Mouse (Mus musculus): ENCODE results near the gene Gsto2. TPM values are rescaled to one million over a fixed set of nuclear protein-coding genes. Genes with fewer than 3 reads are reported as not detected.

The Gsto2 gene
- polyA plus RNA-seq, 1 experiment, result 8.8 TPM

- H3K4me1 ChIP-seq (ENCODE audit: control insufficient read depth, insufficient read depth, insufficient read length, low read length), result peaks cover 20% of the 10 kb centered on the region
- no peak overlapping the region for H3K27ac ChIP-seq (replicated peaks; ENCODE audit: low read depth, low read length)
- no peak overlapping the region for H3K4me3 ChIP-seq (ENCODE audit: insufficient read depth, low read depth, low read length)
Observed at GRCm38 (mm10) chr19:47900012-47900411, 34.7 kb downstream of the Gsto2 start.

DNA sequence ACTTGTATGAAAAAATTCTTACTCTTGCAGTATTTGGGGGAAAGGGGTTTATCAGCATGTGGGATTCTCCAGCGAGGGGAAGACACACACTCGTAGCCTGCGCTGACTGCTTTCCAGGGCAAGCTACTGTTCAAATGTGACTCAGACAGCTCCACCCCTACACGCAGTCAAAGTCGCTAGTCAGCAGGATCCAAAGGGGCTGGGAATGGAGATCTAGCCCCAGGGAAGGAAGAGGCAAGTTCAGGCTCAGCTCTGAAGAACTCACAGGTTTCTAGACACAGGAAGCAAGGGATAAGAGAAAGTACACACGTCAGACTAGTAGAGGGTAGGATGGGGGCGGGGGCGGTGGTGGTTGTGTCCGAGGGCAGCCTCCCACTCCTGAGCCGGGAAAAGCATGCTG is 35.2 kb downstream of the Gsto2 start:
- H3K4me1 ChIP-seq (ENCODE audit: control insufficient read depth, insufficient read depth, insufficient read length, low read length), result peaks cover 20% of the 10 kb centered on the region
- H3K4me3 ChIP-seq (ENCODE audit: insufficient read depth, low read depth, low read length), result no peak overlapping the region
- no peak overlapping the region for H3K27ac ChIP-seq (replicated peaks; ENCODE audit: low read depth, low read length)

- Histone ChIP-seq H3K4me1 (ENCODE audit: control insufficient read depth, insufficient read depth, insufficient read length, low read length) (peaks cover 23% of the 10 kb centered on the region), H3K27ac (replicated peaks; ENCODE audit: low read depth, low read length) (0 out of 2 replicates have a peak overlapping the region, but pooled peaks have one; percentile 9), H3K4me3 (ENCODE audit: insufficient read depth, low read depth, low read length) (no peak overlapping the region)
Observed at GRCm38 (mm10) chr19:47902316-47903201, 37.2 kb downstream of the Gsto2 start.

GRCm38 (mm10) chr19:47903679-47904078 is 38.3 kb downstream of the Gsto2 start:
- peaks cover 23% of the 10 kb centered on the region for H3K4me1 ChIP-seq (ENCODE audit: control insufficient read depth, insufficient read depth, insufficient read length, low read length)
- H3K27ac ChIP-seq (replicated peaks; ENCODE audit: low read depth, low read length), result no peak overlapping the region
- H3K4me3 ChIP-seq (ENCODE audit: insufficient read depth, low read depth, low read length), result no peak overlapping the region

DNA sequence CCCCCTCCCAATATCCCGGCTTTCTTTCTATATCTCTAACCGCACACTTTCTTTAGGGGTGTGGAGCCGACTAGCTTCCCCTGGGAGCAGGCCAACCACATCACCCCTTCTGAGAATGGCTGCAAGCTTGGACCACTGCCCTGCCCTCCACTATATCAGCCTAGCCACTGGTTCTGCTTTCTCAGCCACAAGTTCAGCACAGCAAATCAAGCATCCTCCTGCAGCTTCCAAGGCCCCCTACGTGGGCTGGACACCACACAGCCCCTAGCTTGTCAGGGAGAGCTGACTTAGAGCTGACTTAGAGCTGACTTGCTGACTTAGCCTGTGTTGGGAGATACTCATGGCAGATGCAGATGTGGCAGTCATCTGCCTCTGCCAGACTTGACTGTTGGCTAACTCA is 39.7 kb downstream of the Gsto2 start:
- no peak overlapping the region for H3K27ac ChIP-seq (replicated peaks; ENCODE audit: low read depth, low read length)
- H3K4me1 ChIP-seq (ENCODE audit: control insufficient read depth, insufficient read depth, insufficient read length, low read length), result peaks cover 25% of the 10 kb centered on the region
- H3K4me3 ChIP-seq (ENCODE audit: insufficient read depth, low read depth, low read length), result no peak overlapping the region

GRCm38 (mm10) chr19:47905603-47906002 is 40.3 kb downstream of the Gsto2 start:
- Histone ChIP-seq H3K4me3 (ENCODE audit: insufficient read depth, low read depth, low read length) (no peak overlapping the region), H3K4me1 (ENCODE audit: control insufficient read depth, insufficient read depth, insufficient read length, low read length) (peaks cover 25% of the 10 kb centered on the region), H3K27ac (replicated peaks; ENCODE audit: low read depth, low read length) (no peak overlapping the region)

DNA sequence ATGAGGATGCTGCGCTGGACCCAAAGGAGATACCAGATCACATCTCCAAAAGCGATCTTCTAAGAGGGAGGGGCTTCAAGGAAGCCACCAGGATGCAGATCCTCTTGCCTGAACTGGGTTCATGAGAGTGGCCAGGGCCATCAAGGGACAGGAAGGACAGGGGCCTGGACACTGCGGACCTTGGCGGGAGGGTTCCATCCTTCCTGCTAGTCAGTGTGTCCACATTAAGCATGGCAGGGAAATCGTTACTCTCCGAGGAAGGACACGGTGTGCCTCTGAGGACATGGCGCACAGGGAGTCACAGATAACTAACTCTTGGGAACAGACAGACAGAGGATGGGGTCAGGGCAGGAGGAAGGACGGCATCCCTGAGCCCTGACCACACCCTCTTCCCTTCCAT is 42.3 kb downstream of the Gsto2 start:
- Histone ChIP-seq H3K4me3 (ENCODE audit: insufficient read depth, low read depth, low read length) (no peak overlapping the region), H3K27ac (replicated peaks; ENCODE audit: low read depth, low read length) (no peak overlapping the region), H3K4me1 (ENCODE audit: control insufficient read depth, insufficient read depth, insufficient read length, low read length) (peaks cover 16% of the 10 kb centered on the region)

- no peak overlapping the region for H3K4me3 ChIP-seq (ENCODE audit: insufficient read depth, low read depth, low read length)
- no peak overlapping the region for H3K27ac ChIP-seq (replicated peaks; ENCODE audit: low read depth, low read length)
- peaks cover 5% of the 10 kb centered on the region; the same call in 1 of the 2 replicates for H3K4me1 ChIP-seq (ENCODE audit: control insufficient read depth, insufficient read depth, insufficient read length, low read length)
Observed at GRCm38 (mm10) chr19:47908961-47909371, 43.6 kb downstream of the Gsto2 start.

DNA sequence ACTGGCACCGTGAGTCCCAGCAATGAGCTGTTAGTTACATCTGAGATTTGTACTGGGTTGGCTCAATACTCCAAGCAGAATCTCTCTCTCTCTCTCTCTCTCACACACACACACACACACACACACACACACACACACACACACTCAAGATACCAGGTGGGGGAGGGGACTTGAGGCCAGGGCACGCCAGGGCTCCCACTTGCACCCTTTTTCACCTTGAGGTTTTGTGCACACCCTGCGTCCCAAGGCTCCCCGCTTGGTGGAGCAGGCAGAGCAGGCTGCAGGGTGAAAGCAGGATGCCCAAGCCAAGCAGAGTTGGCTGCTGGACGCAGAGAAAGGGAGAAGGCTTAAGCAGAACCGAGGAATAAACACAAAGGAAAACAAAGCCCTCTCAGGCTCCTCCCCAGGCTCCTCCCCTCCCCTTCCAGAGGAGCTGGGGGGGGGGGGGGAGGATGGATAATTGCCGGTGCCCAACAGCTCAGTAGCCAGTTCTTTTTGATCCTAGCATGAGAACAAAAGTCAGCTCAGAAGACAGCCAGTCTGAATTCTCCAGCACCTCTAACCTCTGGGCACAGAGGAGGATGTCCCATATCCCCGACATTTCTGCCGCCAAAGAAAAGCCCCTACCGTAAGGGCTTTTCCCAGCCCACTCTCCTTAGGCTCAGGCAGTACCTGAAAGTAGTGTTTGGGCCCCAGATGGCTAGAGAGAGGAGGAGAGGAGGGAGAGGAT is 44.2 kb downstream of the Gsto2 start:
- no peak overlapping the region for H3K4me3 ChIP-seq (ENCODE audit: insufficient read depth, low read depth, low read length)
- peaks cover 5% of the 10 kb centered on the region; the same call in 1 of the 2 replicates for H3K4me1 ChIP-seq (ENCODE audit: control insufficient read depth, insufficient read depth, insufficient read length, low read length)
- H3K27ac ChIP-seq (replicated peaks; ENCODE audit: low read depth, low read length), result no peak overlapping the region

DNA sequence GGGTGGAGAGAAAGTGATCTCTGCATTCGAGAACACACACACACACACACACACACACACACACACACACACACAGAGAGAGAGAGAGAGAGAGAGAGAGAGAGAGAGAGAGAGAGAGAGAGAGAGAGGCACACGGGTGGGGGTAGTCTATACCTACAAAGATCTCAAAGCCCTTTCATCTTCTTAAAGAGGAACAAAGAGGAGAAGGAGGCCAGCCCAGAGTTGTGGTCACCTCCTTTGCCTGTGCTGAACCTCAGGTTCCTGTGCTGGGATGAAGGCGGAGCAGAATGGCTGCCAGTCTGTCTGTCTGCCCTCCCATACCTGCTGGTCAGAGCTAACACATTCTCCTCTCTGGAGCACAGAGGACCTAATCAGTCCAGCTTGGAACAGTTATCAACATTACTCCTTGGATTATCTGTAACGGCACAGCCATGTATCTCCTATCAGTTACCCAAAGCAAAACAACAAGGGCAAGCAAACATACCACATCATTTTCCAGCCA is 44.8 kb downstream of the Gsto2 start:
- Histone ChIP-seq H3K4me1 (ENCODE audit: control insufficient read depth, insufficient read depth, insufficient read length, low read length) (peaks cover 5% of the 10 kb centered on the region; the same call in 1 of the 2 replicates), H3K4me3 (ENCODE audit: insufficient read depth, low read depth, low read length) (no peak overlapping the region), H3K27ac (replicated peaks; ENCODE audit: low read depth, low read length) (no peak overlapping the region)

GRCm38 (mm10) chr19:47910751-47911150 is 45.4 kb downstream of the Gsto2 start:
- peaks cover 4% of the 10 kb centered on the region; the same call in 1 of the 2 replicates for H3K4me1 ChIP-seq (ENCODE audit: control insufficient read depth, insufficient read depth, insufficient read length, low read length)
- no peak overlapping the region for H3K4me3 ChIP-seq (ENCODE audit: insufficient read depth, low read depth, low read length)
- H3K27ac ChIP-seq (replicated peaks; ENCODE audit: low read depth, low read length), result no peak overlapping the region

- H3K4me1 ChIP-seq (ENCODE audit: control insufficient read depth, insufficient read depth, insufficient read length, low read length), result peaks cover 7% of the 10 kb centered on the region
- H3K27ac ChIP-seq (replicated peaks; ENCODE audit: low read depth, low read length), result no peak overlapping the region
- H3K4me3 ChIP-seq (ENCODE audit: insufficient read depth, low read depth, low read length), result no peak overlapping the region
Observed at GRCm38 (mm10) chr19:47913344-47913743, 48.0 kb downstream of the Gsto2 start.

DNA sequence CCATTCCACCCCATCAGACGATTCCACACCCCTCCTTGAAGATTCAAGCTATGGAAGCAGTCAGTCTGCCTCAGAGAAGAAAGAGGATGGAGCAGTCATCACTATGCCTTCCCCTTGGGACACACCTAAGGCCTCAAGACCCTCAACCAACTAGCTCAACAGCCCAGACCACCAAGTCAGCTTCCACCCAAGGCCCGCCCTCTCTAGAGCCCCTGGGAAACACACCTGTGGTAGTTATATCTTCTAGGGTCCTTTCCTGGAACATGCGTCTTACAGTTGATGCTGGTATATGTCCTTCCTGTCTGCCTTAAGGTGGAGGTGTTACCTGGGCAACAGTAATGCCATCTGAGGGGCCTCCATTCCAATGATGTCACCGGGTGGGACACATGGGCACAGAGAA is 48.9 kb downstream of the Gsto2 start:
- Histone ChIP-seq H3K4me3 (ENCODE audit: insufficient read depth, low read depth, low read length) (no peak overlapping the region), H3K27ac (replicated peaks; ENCODE audit: low read depth, low read length) (no peak overlapping the region), H3K4me1 (ENCODE audit: control insufficient read depth, insufficient read depth, insufficient read length, low read length) (peaks cover 7% of the 10 kb centered on the region)

- Histone ChIP-seq H3K4me1 (ENCODE audit: control insufficient read depth, insufficient read depth, insufficient read length, low read length) (peaks cover 5% of the 10 kb centered on the region), H3K27ac (replicated peaks; ENCODE audit: low read depth, low read length) (no peak overlapping the region), H3K4me3 (ENCODE audit: insufficient read depth, low read depth, low read length) (no peak overlapping the region)
Observed at GRCm38 (mm10) chr19:47915251-47915650, 49.9 kb downstream of the Gsto2 start.

DNA sequence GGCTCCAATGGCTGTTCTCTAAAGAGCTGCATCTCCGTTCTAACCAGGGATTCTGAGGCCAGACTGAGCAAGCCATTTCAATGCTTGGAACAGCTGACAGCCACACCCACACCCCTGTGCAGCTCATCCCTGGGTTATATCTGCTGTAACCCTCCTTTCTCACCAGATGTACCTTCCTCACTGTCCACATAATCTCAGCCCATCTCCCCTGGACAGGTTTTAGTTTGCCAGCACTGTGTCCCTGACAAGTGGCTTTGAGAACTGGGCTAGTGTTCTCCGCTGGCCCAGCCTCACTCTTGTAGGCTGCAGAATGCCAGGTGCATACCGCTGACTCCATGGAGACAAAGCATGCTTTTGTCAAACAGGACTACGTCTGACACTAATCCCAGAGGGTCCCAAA is 52.1 kb downstream of the Gsto2 start:
- H3K4me1 ChIP-seq (ENCODE audit: control insufficient read depth, insufficient read depth, insufficient read length, low read length), result peaks cover 5% of the 10 kb centered on the region
- no peak overlapping the region for H3K27ac ChIP-seq (replicated peaks; ENCODE audit: low read depth, low read length)
- 0 out of 2 replicates have a peak overlapping the region, but pooled peaks have one; percentile 89 for H3K4me3 ChIP-seq (ENCODE audit: insufficient read depth, low read depth, low read length)
